Mouse (Mus musculus): Measurements from ENCODE around the gene Mgme1.

DNA sequence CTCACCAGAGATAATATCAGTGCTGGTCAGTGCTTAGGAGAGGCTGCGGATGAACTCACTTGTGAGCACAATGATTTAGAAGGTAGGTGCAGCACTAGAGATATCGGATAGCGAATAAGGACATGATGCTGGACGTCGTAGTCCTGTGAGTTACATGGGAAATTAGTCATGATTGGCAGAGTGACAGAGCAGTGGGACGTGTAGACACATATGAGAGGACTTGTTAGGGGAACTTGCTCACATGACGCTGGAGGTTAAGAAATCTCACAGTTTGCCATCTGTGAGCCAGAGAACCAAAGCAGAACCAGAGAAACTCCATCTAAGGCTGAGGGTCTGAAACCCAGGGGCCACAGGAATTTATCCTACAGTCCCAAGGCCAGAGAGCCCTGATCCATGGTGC lies 19.9 kb downstream of the Mgme1 start:
- no peak for TF ChIP-seq CTCF (IDR thresholded peaks at IDR 0.05; ENCODE audit: borderline replicate concordance, insufficient read depth, low read length)
- TF ChIP-seq POLR2A (IDR thresholded peaks at IDR 0.05; ENCODE audit: low read depth, low read length) = no peak

Data from embryonic fibroblast, embryonic 13.5 days (primary cell).